Mouse (Mus musculus) G1E-ER4 (cell line): ENCODE measurements around the gene Atp9a. TPM values are rescaled to one million over a fixed set of nuclear protein-coding genes. Genes with fewer than 3 reads are reported as not detected.

Experiments used
- GATA1 ChIP-seq: IDR thresholded peaks from one replicate; pipeline ENCODE4 v1.8.0; 2012; ENCODE audit warnings: low read length, inconsistent platforms
- polyA plus RNA-seq: library from polyadenylated mRNA; stranded (reverse); fragments of >175 nt; gene quantifications from 2 replicates; pipeline ENCODE4 v1.2.3, GENCODE M21; 2012

Atp9a gene
- polyA plus RNA-seq, 1 experiment = not detected

DNA sequence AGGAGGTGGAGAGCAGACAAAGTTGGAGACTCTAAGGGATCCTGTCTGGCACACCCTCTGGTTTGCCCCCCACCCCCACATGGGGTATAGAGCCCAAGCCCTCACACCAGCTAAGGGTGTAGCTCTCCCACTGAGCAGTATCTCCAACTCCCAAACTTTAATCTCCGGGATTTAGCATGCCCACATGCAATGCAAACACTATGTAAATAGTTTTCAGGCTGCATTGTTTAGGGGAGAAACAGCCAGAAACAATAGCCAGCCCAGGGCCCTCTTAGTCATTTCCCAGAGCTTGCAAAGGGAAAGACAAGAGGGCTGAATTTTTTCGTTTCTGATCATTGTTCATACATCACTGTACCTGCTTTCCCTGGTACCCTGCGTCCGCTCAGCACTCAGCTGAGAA is 19.7 kb upstream of the Atp9a start:
- no peak for TF ChIP-seq GATA1

DNA sequence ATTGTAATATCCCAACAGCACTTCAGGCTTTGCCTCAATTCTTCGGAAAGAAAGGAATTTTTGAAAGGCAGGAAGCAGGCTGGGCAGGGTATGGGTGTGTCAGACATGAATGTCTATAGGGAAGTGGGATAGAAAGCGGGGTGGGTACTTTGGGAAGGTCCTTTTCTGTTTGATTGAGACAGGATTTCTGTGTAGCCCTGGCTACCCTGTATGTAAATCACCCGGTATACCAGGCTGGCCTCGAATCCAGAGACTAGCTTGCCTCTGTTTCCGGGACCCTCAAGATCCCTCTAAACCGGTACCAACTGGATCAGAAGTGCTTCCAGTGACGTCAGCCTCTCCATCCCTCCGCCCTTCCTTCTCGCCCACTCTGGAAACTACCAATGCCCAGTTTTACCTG is 18.9 kb upstream of the Atp9a start:
- TF ChIP-seq GATA1 = no peak

DNA sequence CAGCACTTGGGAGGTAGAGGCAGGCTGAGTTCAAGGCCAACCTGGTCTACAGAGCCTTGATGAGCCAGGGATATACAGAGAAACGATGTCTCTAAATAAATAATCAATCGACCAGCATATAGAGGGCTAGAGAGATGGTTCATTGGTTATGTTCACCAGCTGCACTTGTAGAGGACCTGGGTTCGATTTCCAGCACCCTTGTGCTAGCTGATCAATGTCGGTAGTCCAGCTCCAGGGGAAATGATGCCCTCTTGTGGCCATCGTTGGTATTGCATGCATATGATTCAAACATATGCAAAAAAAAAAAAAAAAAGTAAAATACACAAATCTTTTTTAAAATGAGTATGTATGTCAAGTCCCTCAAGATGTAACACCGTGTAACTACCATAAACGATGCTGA is 440 bp upstream of the Atp9a start:
- no peak for TF ChIP-seq GATA1

DNA sequence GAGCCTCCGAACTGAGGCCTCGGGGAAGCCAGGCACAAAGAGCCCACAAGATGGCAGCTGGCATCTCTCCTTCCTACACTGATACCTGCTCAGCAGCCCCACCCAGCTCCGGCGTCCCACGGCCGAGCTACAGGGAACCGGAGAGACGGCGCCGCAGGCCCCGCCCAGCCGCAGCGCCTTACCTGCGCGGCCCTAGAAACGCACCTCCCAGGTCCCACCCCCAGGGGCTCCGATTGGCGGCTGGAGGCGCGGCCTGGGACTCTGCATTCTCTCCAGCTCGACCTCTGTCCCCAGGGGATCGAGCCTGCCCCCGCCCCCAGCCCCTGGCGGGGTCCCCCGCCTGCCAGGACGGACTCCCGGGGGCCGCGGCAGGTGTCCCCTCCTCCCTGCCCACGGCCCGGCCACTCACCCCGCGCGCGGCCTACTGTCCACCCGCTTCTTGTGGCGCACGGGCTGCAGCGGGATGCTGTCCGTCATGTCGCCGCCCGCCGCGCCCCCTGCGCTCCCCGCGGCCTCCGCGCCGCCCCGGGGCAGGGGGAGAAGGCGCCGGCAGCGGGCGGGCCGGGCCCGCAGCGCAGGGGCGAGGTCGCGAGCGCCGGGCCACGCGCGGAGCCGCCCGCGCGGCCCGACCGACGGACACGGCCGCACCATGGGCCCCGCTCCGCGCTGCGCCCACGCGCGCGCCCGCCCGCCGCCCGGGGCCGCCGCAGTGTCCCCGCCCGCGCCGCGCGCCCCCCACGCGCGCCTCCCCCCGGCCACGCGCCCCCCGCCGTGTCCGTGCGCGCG is 743 bp downstream of the Atp9a start:
- TF ChIP-seq GATA1 = no peak

DNA sequence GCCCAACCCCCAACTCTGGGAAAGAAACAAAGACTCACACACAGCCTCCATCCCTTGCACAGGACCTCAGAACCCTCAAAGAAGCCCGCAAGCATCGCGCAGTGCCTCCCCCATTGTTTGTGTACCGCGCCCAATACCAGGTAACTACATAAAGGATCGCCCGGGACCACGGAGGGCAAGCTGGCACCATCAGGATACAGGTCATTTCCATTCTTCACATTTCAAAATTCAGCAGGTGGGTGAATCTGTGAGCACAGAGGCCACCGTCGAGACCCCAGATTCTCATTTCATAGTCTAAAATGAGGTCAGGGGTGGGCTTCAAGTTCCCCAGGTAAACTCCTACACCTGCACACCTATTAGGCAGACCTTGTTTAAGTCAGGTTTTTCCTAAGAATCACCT is 1.7 kb downstream of the Atp9a start:
- no peak for TF ChIP-seq GATA1

DNA sequence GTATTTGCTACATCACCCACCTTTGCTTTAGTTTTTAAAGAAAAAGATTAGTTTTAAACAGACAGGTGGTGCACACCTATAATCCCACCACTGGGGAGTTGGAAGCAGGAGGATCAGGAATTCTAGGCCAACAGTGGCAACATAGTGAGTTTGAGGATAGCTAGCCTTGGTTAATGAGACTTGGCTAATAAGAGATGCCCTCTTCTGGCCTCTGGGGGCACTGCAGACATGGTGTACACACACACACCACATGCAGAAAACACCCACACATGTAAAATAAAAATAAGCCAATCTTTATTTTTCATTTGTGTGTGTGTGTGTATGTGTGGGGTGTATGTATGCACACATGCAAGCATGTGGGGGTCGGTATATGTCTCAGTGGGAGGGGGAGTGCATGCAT is 3.4 kb downstream of the Atp9a start:
- no peak for TF ChIP-seq GATA1

DNA sequence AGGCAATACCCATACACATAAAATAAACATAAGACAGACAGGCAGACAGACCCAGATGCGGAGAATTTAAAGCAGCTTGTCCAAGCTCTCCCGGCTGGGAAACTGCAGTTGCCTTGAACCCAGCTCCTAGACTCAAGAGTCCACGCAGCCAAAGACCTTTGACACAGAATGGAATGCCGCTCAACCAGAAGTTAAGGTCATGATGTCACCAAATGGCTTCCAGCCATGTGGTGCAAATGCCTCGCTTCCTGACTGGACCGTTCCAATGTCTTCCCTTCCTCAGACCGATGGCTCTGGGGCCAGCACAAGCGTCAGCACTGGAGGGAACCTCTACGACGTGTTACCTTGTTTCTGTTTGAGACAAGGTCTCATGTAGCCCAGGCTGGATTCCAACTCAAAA is 4.3 kb downstream of the Atp9a start:
- TF ChIP-seq GATA1 = no peak

DNA sequence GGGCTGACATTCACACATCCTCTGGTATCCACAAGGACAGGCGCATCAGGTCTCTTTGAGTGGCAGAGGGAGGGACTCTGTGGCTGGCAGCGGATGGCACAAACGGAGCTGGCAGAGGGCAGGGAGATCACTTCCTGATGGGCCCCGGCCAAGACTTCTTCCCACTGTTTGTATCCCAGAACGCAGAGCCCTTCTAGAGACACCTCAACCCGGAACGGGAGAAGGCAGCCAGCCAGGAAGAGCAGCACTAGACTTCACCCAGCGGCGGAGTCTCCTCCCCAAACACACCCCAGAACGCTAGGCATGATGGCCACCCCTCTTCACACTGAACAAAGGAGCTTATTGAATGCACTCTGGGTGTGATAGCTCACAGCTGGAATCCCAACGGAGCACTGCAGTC is 8.2 kb downstream of the Atp9a start:
- no peak for TF ChIP-seq GATA1

DNA sequence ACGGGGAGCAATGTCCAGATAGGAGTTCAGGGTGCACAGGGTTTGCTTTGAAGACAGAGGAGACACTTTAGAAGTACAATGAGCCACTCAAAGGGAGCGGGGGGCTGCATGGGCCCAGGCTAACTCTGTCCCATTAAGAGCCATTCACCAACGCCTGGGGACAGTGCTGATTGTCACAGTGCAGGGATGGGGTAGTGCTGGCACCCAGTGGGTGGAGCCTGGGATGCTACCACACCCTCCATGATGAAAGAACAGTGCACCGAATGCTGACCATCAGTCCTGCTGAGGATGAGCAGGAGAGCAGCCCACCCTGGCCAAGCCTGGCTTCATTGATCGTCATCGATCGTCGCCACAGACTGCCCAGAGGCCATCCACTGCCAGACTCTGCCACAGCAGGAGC is 11.0 kb downstream of the Atp9a start:
- TF ChIP-seq GATA1 = no peak

DNA sequence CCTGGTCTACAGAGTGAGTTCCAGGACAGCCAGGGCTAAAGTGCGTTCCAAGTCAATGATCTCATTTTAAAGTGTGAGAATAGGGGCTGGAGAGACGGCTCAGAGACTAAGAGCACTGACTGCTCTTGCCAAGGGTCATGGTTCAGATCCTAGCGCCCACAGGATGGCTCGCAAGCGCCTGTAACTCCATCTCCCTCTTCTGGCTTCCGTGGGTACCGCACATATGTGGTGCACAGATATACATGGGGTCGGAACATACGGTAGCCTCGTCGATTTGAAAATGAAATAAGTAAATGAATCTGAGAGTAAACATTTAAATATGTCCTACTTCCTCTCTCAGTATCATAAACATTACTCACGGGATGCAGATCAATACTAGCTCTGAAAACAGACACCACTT is 12.5 kb downstream of the Atp9a start:
- no peak for TF ChIP-seq GATA1

DNA sequence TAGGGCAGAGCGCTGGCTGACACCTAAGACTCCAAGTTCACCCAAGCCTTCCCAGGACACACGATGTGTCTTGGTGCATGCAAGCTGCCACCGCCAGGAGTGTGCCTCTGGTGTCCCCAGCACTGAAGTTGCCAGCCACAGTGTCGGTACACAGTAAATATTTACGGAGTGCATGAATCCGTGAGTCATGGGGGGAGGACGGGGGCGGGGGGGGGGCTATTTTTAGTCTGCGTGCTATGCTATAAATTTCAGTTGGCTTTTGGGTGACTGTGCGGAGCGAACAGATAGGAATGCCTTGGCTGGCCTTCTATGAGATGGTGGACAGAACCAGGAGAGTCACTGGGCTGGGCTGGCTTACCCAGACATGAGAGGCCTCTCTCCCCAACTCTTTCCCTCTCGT is 14.2 kb downstream of the Atp9a start:
- TF ChIP-seq GATA1 = no peak

DNA sequence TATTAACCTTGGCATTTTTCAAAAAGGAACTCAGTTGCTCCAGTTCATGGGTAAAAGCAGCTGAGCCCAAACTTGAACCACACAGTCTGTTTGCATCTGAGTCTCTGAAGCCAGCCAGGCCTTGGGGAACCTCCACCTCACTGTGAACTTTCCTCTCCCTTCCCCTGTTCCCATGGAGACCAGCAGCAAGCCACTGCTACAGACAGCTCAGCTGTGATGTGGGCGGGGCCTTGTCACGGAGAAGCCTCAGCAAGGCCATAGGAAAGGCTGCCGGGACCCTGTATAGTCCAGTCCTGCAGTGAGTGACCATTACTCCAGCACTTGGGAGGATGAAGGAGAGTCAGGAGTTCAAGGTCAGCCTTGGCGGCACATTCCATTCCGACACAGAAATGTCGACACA is 16.2 kb downstream of the Atp9a start:
- TF ChIP-seq GATA1 = no peak

DNA sequence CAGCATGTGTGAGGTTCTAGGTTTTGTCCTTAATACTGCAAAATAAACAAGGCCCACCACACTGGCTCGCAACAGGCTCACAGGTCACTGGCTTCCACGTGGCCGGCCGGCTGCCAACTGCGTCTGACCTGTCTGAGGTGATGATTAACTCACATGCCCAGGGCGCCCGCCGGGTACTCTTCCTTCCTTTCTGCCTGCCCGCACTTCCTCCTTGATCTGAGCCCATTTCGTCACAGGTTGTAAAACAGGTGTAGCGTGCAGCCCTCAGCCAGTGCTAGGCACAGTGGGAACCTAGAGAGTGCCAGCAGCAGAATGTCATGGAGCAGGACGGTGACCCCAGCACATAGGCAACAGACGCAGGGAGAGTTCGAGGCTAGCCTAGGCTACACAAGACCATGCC is 20.9 kb downstream of the Atp9a start:
- TF ChIP-seq GATA1 = no peak

DNA sequence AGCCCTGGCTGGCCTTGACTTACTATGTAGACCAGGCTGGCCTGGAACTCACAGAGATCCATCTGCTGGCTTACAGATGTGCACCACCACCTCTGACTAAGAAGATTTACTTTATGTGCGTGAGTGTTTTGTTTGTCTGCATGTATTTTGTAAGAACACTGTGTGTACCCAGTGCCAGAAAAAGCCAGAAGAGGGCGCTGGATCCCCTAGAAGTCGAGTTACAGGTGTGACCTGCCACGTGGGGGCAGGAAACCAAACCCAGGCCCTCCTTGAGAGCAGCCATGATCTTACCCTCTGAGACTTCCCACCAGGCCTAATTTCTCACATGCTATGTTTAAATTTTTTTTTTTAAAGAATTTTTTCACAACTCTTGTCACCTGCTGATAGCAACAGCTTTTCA is 22.5 kb downstream of the Atp9a start:
- no peak for TF ChIP-seq GATA1

DNA sequence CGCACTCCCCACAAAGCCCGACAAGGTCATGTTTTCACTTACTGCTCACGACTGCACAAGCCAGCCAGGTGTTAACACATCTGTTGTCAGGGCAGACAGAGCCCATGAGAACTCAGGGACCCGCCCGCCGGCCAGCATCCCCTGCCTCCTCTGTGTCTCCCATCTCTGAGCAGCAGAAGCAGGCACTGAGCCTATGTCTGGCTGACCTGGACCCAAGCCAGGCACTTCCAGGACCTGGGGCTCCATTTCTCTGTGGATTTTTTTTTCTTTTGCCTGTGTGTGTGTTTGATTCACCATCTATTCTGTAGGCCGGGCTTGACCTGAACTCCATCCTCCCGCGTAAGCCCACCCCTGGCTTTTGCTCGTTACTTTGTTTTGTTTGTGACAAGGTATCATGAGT is 23.5 kb downstream of the Atp9a start:
- TF ChIP-seq GATA1 = no peak

DNA sequence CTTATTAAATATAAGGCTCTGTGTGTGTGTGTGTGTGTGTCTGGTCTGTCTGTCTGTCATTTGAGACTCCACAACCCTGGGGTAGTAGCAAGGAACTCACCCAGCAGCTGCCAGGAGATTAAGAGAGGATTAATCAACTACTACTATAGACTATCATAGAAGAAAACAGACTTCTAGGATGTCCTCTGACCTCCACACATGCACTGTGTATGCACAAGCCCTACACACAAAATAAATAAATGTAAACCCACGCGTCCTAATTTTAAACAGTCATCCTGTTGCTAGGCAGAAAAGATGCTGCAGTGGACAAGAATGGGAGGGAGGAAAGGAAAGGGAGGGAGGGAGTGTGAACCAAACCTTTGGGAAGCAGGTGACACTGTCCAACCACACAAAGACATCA is 23.9 kb downstream of the Atp9a start:
- TF ChIP-seq GATA1 = no peak

DNA sequence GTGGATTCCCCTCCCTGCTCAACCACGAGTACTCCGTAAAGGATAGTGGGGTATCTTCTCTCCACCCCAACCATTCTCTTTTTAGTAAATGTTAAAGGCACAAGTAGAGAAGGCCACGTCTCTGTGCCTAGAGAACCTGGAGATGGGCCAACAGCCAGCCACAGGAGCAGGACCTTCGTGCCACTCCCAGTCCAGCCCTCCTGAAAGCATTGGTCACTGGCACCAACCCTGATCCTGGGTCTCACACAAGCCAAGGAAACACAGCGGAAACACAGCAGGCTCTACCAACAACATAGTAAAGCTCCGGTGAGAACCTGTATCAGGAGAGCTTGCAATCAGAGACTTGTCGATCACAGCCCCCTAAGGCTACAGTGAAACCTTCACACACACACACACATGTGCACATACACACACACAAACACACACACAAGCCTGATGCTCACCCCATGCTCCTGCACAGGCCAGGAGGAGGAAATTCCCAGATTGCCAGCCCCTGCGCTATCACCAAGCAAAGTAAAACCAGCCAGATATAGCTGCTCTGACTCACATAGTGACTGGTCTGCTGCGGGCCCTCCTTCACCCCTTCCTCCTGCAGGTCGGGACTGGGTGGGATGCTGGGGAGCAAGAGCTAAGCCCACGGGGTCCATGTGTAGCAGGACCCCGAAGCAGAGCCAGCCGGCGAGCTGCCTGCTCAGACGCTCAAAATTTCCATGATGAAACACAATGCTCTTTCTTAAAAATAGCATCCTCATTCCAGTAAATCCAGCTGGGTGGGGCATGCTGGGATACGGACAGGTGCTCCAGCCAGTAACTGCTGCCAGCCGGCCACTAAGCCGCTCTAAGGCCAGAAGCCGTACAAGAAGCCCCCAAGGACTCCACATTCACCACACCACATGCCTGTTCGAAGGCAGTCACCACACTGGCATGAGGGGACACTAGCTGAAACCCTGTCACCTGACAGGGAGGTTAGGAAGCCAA is 29.7 kb downstream of the Atp9a start:
- no peak for TF ChIP-seq GATA1

DNA sequence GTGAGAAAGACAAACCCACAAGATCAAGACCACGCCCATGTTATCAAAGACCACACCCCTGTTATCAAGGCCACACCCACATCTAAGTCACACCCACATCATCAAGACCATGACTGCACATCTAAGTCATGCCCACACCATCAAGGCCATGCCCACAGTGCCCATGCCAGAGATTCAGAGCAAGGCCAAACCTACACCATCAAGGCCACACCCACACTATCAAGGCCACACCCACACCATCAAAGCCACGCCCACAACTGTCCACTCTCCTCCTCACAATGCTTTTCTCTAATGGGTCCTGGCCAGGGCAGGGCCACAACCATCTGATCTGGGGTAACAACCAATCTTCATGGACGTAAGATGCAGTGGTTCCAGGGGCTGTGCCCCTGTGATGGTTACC is 31.2 kb downstream of the Atp9a start:
- TF ChIP-seq GATA1 = no peak
